ENCODE assay signal across 16 mouse cellular contexts in genomic region chr8:10901954-10902353, GRCm38 (mm10).
"Had no signal": no experiment of that assay in that cellular context is flagged by ENCODE, and none has a peak within 500 bp of the region (broad histone marks: within the 10 kb centered on the region; RNA-seq: fewer than 3 reads in every experiment).

No protein-coding gene starts in this region.

- H3K4me2 ChIP-seq: lung, embryonic 15.5 days; midbrain, embryonic 11.5 days; midbrain, embryonic 13.5 days; midbrain, embryonic 15.5 days; neural tube, embryonic 12.5 days; stomach, embryonic 15.5 days had no signal

- H3K9me3 ChIP-seq: lung, embryonic 15.5 days; megakaryocyte, embryonic 14.5 days; midbrain, embryonic 13.5 days; midbrain, embryonic 15.5 days; neural tube, embryonic 12.5 days; stomach, embryonic 15.5 days had no signal

- H3K9ac ChIP-seq: lung, embryonic 15.5 days; midbrain, embryonic 13.5 days; midbrain, embryonic 15.5 days; neural tube, embryonic 12.5 days; stomach, embryonic 15.5 days had no signal

- DNase-seq: lung, adult 2 months; lung, postnatal 14 days; lung, postnatal 36 days; right cerebral cortex, postnatal 14 days; thymus, adult 2 months; thymus, postnatal 25 days; thymus, postnatal 4 days had no signal

- ATAC-seq: lung, postnatal 0 days; midbrain, embryonic 13.5 days; midbrain, embryonic 15.5 days had no signal

- H3K27ac ChIP-seq: lung, embryonic 15.5 days; midbrain, embryonic 13.5 days; midbrain, embryonic 15.5 days; neural tube, embryonic 12.5 days; stomach, embryonic 15.5 days; stomach, postnatal 0 days had no signal

- H3K4me3 ChIP-seq: lung, embryonic 15.5 days; megakaryocyte, embryonic 14.5 days; midbrain, embryonic 13.5 days; midbrain, embryonic 15.5 days; neural tube, embryonic 12.5 days; stomach, embryonic 15.5 days had no signal

- H3K36me3 ChIP-seq: lung, embryonic 15.5 days; midbrain, embryonic 13.5 days; midbrain, embryonic 15.5 days; neural tube, embryonic 12.5 days; stomach, embryonic 15.5 days had no signal

- H3K27me3 ChIP-seq: midbrain, embryonic 15.5 days; neural tube, embryonic 12.5 days; stomach, embryonic 15.5 days had no signal
